Mouse (Mus musculus): ENCODE measurements around the gene 2900026A02Rik. TPM values are rescaled to one million over a fixed set of nuclear protein-coding genes. Genes with fewer than 3 reads are reported as not detected.

2900026A02Rik gene
- total RNA-seq, 2 experiments from 2014 or later: 69.6 to 70.6 TPM

GRCm38 (mm10) chr5:113151554-113152103 is 69.4 kb downstream of the 2900026A02Rik start:
- DNase-seq (ENCODE audit: low spot score in 2 of 2): no peak

- DNase-seq (ENCODE audit: low spot score in 2 of 2): no peak
Measured at GRCm38 (mm10) chr5:113150871-113151553, 70.0 kb downstream of the 2900026A02Rik start.

- no peak for DNase-seq (ENCODE audit: low spot score in 2 of 2)
Measured at GRCm38 (mm10) chr5:113149052-113149451, 72.0 kb downstream of the 2900026A02Rik start.

- DNase-seq (ENCODE audit: low spot score in 2 of 2): peak in 1 of 2 experiments; percentile 46
Measured at GRCm38 (mm10) chr5:113147994-113148471, 73.0 kb downstream of the 2900026A02Rik start.

GRCm38 (mm10) chr5:113146656-113147055 is 74.4 kb downstream of the 2900026A02Rik start:
- no peak for DNase-seq (ENCODE audit: low spot score in 2 of 2)

- no peak for DNase-seq (ENCODE audit: low spot score in 2 of 2)
Measured at GRCm38 (mm10) chr5:113145171-113145570, 75.9 kb downstream of the 2900026A02Rik start.

GRCm38 (mm10) chr5:113142486-113142885 is 78.5 kb downstream of the 2900026A02Rik start:
- peak; percentile 55 to 74 for DNase-seq (ENCODE audit: low spot score in 2 of 2)

- no peak for DNase-seq (ENCODE audit: low spot score in 2 of 2)
Measured at GRCm38 (mm10) chr5:113142018-113142417, 79.0 kb downstream of the 2900026A02Rik start.

GRCm38 (mm10) chr5:113140872-113141271 is 80.2 kb downstream of the 2900026A02Rik start:
- no peak for DNase-seq (ENCODE audit: low spot score in 2 of 2)

- DNase-seq (ENCODE audit: low spot score in 2 of 2): no peak
Measured at GRCm38 (mm10) chr5:113140051-113140450, 81.0 kb downstream of the 2900026A02Rik start.

- DNase-seq (ENCODE audit: low spot score in 2 of 2): no peak
Measured at GRCm38 (mm10) chr5:113139064-113139726, 81.8 kb downstream of the 2900026A02Rik start.

GRCm38 (mm10) chr5:113138319-113139063 is 82.5 kb downstream of the 2900026A02Rik start:
- peak; percentile 45 to 62 for DNase-seq (ENCODE audit: low spot score in 2 of 2)

- no peak for DNase-seq (ENCODE audit: low spot score in 2 of 2)
Measured at GRCm38 (mm10) chr5:113137691-113138318, 83.2 kb downstream of the 2900026A02Rik start.

GRCm38 (mm10) chr5:113136951-113137487 is 84.0 kb downstream of the 2900026A02Rik start:
- DNase-seq (ENCODE audit: low spot score in 2 of 2): no peak

- no peak for DNase-seq (ENCODE audit: low spot score in 2 of 2)
Measured at GRCm38 (mm10) chr5:113135513-113135912, 85.5 kb downstream of the 2900026A02Rik start.

- no peak for DNase-seq (ENCODE audit: low spot score in 2 of 2)
Measured at GRCm38 (mm10) chr5:113133722-113134710, 87.0 kb downstream of the 2900026A02Rik start.

GRCm38 (mm10) chr5:113133080-113133491 is 88.0 kb downstream of the 2900026A02Rik start:
- no peak for DNase-seq (ENCODE audit: low spot score in 2 of 2)

GRCm38 (mm10) chr5:113132635-113133041 is 88.4 kb downstream of the 2900026A02Rik start:
- no peak for DNase-seq (ENCODE audit: low spot score in 2 of 2)

GRCm38 (mm10) chr5:113128426-113128825 is 92.6 kb downstream of the 2900026A02Rik start:
- DNase-seq (ENCODE audit: low spot score in 2 of 2): no peak
